Mouse (Mus musculus): ENCODE results near the gene Mia3. TPM values are rescaled to one million over a fixed set of nuclear protein-coding genes. Genes with fewer than 3 reads are reported as not detected.
A peak's percentile ranks its signal among the peaks of the same experiment; 100 is the strongest.
"Not testable (repeated sequence)": the region's sequence is repeated elsewhere in the genome, so short reads cannot be mapped to it uniquely, and the experiment has no call there.

Mia3 gene
- polyA plus RNA-seq, 1 experiment, result 60.5 TPM

DNA sequence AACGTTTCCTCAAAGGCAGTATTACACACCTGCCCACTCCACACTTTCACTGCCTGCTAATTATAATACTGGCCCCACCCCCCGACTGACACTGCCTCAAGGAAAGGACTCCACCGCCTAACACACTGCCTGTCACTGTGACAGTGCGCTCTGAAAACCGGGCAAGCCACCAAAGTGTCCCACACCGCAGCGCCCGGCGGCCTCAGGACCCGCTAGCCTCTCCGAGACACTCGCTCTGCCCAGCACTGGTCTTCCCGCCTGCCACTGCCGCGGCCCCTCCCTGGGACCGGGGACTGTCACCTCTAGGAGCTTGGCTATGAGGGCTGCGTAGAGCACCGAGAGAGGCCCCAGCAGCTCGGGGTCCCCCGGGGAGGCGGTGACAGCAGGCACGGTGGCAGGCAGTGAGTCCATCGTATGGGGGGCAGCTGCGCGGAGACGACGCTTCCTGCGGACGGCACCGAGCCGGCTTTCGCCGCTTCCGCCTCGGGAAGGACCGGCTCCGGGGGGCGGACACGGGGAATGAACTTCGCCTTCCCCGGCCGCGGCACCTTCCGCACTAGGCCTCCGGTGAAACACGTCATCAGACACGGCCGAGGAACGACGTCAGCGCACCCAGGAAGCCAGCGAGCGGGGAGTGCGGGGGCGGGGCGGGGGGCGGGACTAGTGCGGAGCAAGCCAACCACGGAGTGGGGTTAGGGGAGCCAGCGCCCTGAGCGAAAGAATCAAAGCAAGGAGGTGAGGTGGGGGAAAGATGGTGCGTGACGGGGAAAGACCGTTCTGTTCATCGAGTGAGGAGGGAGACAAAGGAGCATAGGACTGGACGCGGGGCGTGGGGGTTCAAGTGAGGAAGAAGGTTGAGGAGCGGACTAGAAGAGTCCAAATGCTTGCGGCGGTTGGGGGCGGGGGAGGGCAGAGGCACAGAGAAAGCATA, 24.2 kb downstream of the Mia3 start:
- Histone ChIP-seq H3K4me1 (ENCODE audit: control insufficient read depth, insufficient read depth, low read length) (no peaks in the 10 kb centered on the region; the same call in 1 of the 2 replicates), H3K27me3 (replicated peaks; ENCODE audit: control insufficient read depth, insufficient read depth, low read length) (no peaks in the 10 kb centered on the region), H3K27ac (ENCODE audit: insufficient read depth, low read depth, low read length) (peak overlapping the region; percentile 65), H3K4me3 (ENCODE audit: insufficient read depth, low read depth, low read length) (peak overlapping the region; percentile 93), H3K36me3 (ENCODE audit: control insufficient read depth, insufficient read depth, low read length) (no peaks in the 10 kb centered on the region)
- peak; percentile 93 for DNase-seq
- under 1% methylated on average over 72 of the region's 72 CpGs for WGBS
- no peak for TF ChIP-seq CTCF (conservative IDR thresholded peaks at IDR 0.05; ENCODE audit: insufficient read depth, insufficient read length, low read depth, low read length)
- TF ChIP-seq POLR2A (IDR thresholded peaks at IDR 0.05; ENCODE audit: low read depth, low read length), result peak; percentile 17

GRCm38 (mm10) chr1:183342902-183343301, 26.5 kb downstream of the Mia3 start:
- H3K4me1 ChIP-seq (ENCODE audit: control insufficient read depth, insufficient read depth, low read length); H3K27ac ChIP-seq (ENCODE audit: insufficient read depth, low read depth, low read length); H3K36me3 ChIP-seq (ENCODE audit: control insufficient read depth, insufficient read depth, low read length); H3K4me3 ChIP-seq (ENCODE audit: insufficient read depth, low read depth, low read length); DNase-seq; H3K27me3 ChIP-seq (replicated peaks; ENCODE audit: control insufficient read depth, insufficient read depth, low read length): not testable (repeated sequence)
- 94% methylated on average over 1 of the region's 1 CpGs for WGBS

- H3K36me3 ChIP-seq (ENCODE audit: control insufficient read depth, insufficient read depth, low read length), result peaks cover 29% of the 10 kb centered on the region
- TF ChIP-seq POLR2A (IDR thresholded peaks at IDR 0.05; ENCODE audit: low read depth, low read length) (no peak), CTCF (conservative IDR thresholded peaks at IDR 0.05; ENCODE audit: insufficient read depth, insufficient read length, low read depth, low read length) (no peak)
- H3K4me1 ChIP-seq (ENCODE audit: control insufficient read depth, insufficient read depth, low read length), result no peaks in the 10 kb centered on the region
- no peaks in the 10 kb centered on the region for H3K27me3 ChIP-seq (replicated peaks; ENCODE audit: control insufficient read depth, insufficient read depth, low read length)
- WGBS, result 78% methylated on average over 8 of the region's 8 CpGs
- H3K4me3 ChIP-seq (ENCODE audit: insufficient read depth, low read depth, low read length), result no peak overlapping the region
- no peak overlapping the region for H3K27ac ChIP-seq (ENCODE audit: insufficient read depth, low read depth, low read length)
- no peak for DNase-seq
Measured at GRCm38 (mm10) chr1:183327171-183327570, 42.2 kb downstream of the Mia3 start.

GRCm38 (mm10) chr1:183324433-183324832, 44.9 kb downstream of the Mia3 start:
- no peaks in the 10 kb centered on the region for H3K4me1 ChIP-seq (ENCODE audit: control insufficient read depth, insufficient read depth, low read length)
- no peak overlapping the region for H3K4me3 ChIP-seq (ENCODE audit: insufficient read depth, low read depth, low read length)
- 96% methylated on average over 6 of the region's 6 CpGs for WGBS
- no peak for DNase-seq
- H3K27ac ChIP-seq (ENCODE audit: insufficient read depth, low read depth, low read length), result no peak overlapping the region
- H3K27me3 ChIP-seq (replicated peaks; ENCODE audit: control insufficient read depth, insufficient read depth, low read length), result no peaks in the 10 kb centered on the region
- TF ChIP-seq CTCF (conservative IDR thresholded peaks at IDR 0.05; ENCODE audit: insufficient read depth, insufficient read length, low read depth, low read length), result no peak
- TF ChIP-seq POLR2A (IDR thresholded peaks at IDR 0.05; ENCODE audit: low read depth, low read length), result no peak
- peaks cover 22% of the 10 kb centered on the region for H3K36me3 ChIP-seq (ENCODE audit: control insufficient read depth, insufficient read depth, low read length)

- peaks cover 22% of the 10 kb centered on the region for H3K36me3 ChIP-seq (ENCODE audit: control insufficient read depth, insufficient read depth, low read length)
- H3K27me3 ChIP-seq (replicated peaks; ENCODE audit: control insufficient read depth, insufficient read depth, low read length), result no peaks in the 10 kb centered on the region
- no peak overlapping the region for H3K4me3 ChIP-seq (ENCODE audit: insufficient read depth, low read depth, low read length)
- DNase-seq, result no peak
- no peaks in the 10 kb centered on the region for H3K4me1 ChIP-seq (ENCODE audit: control insufficient read depth, insufficient read depth, low read length)
- no peak overlapping the region for H3K27ac ChIP-seq (ENCODE audit: insufficient read depth, low read depth, low read length)
- TF ChIP-seq POLR2A (IDR thresholded peaks at IDR 0.05; ENCODE audit: low read depth, low read length), result no peak
- TF ChIP-seq CTCF (conservative IDR thresholded peaks at IDR 0.05; ENCODE audit: insufficient read depth, insufficient read length, low read depth, low read length), result no peak
- WGBS, result 92% methylated on average over 2 of the region's 2 CpGs
Measured at GRCm38 (mm10) chr1:183323923-183324322, 45.4 kb downstream of the Mia3 start.

- peaks cover 18% of the 10 kb centered on the region for H3K36me3 ChIP-seq (ENCODE audit: control insufficient read depth, insufficient read depth, low read length)
- not testable (repeated sequence) for H3K27ac ChIP-seq (ENCODE audit: insufficient read depth, low read depth, low read length); DNase-seq; H3K4me1 ChIP-seq (ENCODE audit: control insufficient read depth, insufficient read depth, low read length); H3K27me3 ChIP-seq (replicated peaks; ENCODE audit: control insufficient read depth, insufficient read depth, low read length); H3K4me3 ChIP-seq (ENCODE audit: insufficient read depth, low read depth, low read length)
- 73% methylated on average over 5 of the region's 5 CpGs for WGBS
Measured at GRCm38 (mm10) chr1:183322496-183322895, 46.9 kb downstream of the Mia3 start.

DNA sequence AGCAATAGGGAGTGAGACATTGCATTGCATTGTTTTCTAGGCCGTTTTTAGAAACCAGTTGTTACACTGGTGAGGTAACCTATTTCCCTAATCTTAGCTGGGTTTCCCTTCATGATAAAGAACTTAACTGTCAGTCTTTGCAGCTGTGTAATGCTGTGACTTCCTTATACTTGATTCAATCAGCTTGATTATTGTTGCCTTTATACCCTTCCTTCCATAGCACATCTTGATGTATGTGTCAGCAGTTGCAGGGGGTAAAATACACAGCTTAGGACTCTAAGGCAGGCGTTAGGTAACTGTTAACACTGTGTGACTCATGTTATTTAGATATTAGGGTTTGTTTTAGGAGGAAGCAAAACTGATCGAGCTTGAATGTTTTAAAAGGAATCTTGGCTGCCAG, 48.6 kb downstream of the Mia3 start:
- TF ChIP-seq POLR2A (IDR thresholded peaks at IDR 0.05; ENCODE audit: low read depth, low read length) (no peak), CTCF (conservative IDR thresholded peaks at IDR 0.05; ENCODE audit: insufficient read depth, insufficient read length, low read depth, low read length) (no peak)
- Histone ChIP-seq H3K27me3 (replicated peaks; ENCODE audit: control insufficient read depth, insufficient read depth, low read length) (no peaks in the 10 kb centered on the region), H3K36me3 (ENCODE audit: control insufficient read depth, insufficient read depth, low read length) (peaks cover 8% of the 10 kb centered on the region), H3K4me3 (ENCODE audit: insufficient read depth, low read depth, low read length) (no peak overlapping the region), H3K27ac (ENCODE audit: insufficient read depth, low read depth, low read length) (no peak overlapping the region), H3K4me1 (ENCODE audit: control insufficient read depth, insufficient read depth, low read length) (no peaks in the 10 kb centered on the region)
- no peak for DNase-seq
- 68% methylated on average over 3 of the region's 3 CpGs for WGBS
